Mouse (Mus musculus) heart, embryonic 12.5 days (tissue): ENCODE results near the gene Shh. TPM values are rescaled to one million over a fixed set of nuclear protein-coding genes. Genes with fewer than 3 reads are reported as not detected.

ENCODE experiments used
- ATAC-seq: fragments of 200-750 bp; cut with Nextera tagmentation; 2 replicates; pipeline ENCODE4 v1.8.0; 2017; ENCODE audit warnings: moderate TSS enrichment, moderate library complexity; ENCODE audit not compliant: insufficient number of reproducible peaks, low FRiP score
- H3K27ac ChIP-seq: fragments of 300-500 bp; sonication (generic); 2 replicates; pipeline ENCODE4 v1.5.1; 2016; ENCODE audit warnings: mild to moderate bottlenecking, moderate library complexity; ENCODE audit not compliant: poor library complexity, severe bottlenecking
- H3K27me3 ChIP-seq: fragments of 300-500 bp; sonication (generic); replicated peaks from 2 replicates; pipeline ENCODE4 v1.6.1; 2016; ENCODE audit warnings: mild to moderate bottlenecking, moderate library complexity
- H3K36me3 ChIP-seq: fragments of 300-500 bp; sonication (generic); 2 replicates; pipeline ENCODE4 v1.6.1; 2016; ENCODE audit warnings: mild to moderate bottlenecking, moderate library complexity
- H3K4me1 ChIP-seq: fragments of 300-500 bp; sonication (generic); replicated peaks from 2 replicates; pipeline ENCODE4 v1.6.1; 2016; ENCODE audit warnings: mild to moderate bottlenecking
- H3K4me2 ChIP-seq: fragments of 300-500 bp; sonication (generic); 2 replicates; pipeline ENCODE4 v1.6.1; 2016; ENCODE audit warnings: mild to moderate bottlenecking, moderate library complexity
- H3K4me3 ChIP-seq: fragments of 300-500 bp; sonication (generic); 2 replicates; pipeline ENCODE4 v1.5.1; 2016; ENCODE audit warnings: mild to moderate bottlenecking
- H3K9ac ChIP-seq: fragments of 300-500 bp; sonication (generic); 2 replicates; pipeline ENCODE4 v1.6.1; 2016; ENCODE audit warnings: mild to moderate bottlenecking, moderate library complexity
- H3K9me3 ChIP-seq: fragments of 300-500 bp; sonication (generic); replicated peaks from 2 replicates; pipeline ENCODE4 v1.6.1; 2016; ENCODE audit warnings: mild to moderate bottlenecking, moderate library complexity
- WGBS: fragments of 180-500 bp; shearing (Covaris S2); methylation state at CpG from one replicate; pipeline ENCODE4 v1.1.7; 2016; 5-methylcytosine and 5-hydroxymethylcytosine counted together
- polyA plus RNA-seq: library from polyadenylated mRNA; unstranded; fragments of >200 nt; fragmentation: Nextera tagmentation; extraction: Ambion mirVana; gene quantifications from 2 replicates; pipeline ENCODE4 v1.2.1, GENCODE M21; 2016

The Shh gene
- polyA plus RNA-seq, 1 experiment from 2014 or later = 0.09 TPM

GRCm38 (mm10) chr5:28457921-28458641 is 9.0 kb downstream of the Shh start:
- Histone ChIP-seq H3K36me3 (no peaks in the 10 kb centered on the region), H3K27me3 (peaks cover 89% of the 10 kb centered on the region), H3K9me3 (no peaks in the 10 kb centered on the region), H3K4me2 (peak overlapping the region; percentile 76), H3K4me1 (peaks cover 31% of the 10 kb centered on the region), H3K9ac (no peak overlapping the region), H3K27ac (no peak overlapping the region), H3K4me3 (peak overlapping the region; percentile 44)
- 1% methylated on average over 95 of the region's 95 CpGs for WGBS
- ATAC-seq = no peak

DNA sequence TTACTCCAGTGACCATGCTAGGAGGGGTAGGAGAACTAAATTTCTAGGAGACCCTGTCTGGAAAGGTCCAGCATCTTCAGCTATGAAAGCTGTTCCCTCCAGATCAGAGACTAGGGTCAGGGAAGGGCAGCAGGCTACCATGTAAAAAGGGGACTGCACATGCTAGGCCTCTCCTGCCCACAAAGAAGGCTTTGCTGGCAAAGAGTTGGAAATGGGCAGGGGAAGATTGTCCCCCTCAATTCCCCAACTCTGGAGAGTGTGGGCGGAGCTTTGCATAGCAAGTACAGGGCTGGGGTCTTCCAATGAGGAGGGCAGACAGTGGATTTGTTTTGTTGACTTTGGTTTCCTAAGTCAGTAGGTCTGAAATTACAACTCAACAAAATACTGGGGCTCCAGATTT is 10.7 kb downstream of the Shh start:
- Histone ChIP-seq H3K9ac (no peak overlapping the region), H3K4me1 (peaks cover 27% of the 10 kb centered on the region), H3K27ac (no peak overlapping the region), H3K4me3 (no peak overlapping the region), H3K9me3 (no peaks in the 10 kb centered on the region), H3K4me2 (no peak overlapping the region), H3K27me3 (peaks cover 77% of the 10 kb centered on the region), H3K36me3 (no peaks in the 10 kb centered on the region)
- WGBS = 64% methylated on average over 1 of the region's 1 CpGs
- ATAC-seq = no peak

DNA sequence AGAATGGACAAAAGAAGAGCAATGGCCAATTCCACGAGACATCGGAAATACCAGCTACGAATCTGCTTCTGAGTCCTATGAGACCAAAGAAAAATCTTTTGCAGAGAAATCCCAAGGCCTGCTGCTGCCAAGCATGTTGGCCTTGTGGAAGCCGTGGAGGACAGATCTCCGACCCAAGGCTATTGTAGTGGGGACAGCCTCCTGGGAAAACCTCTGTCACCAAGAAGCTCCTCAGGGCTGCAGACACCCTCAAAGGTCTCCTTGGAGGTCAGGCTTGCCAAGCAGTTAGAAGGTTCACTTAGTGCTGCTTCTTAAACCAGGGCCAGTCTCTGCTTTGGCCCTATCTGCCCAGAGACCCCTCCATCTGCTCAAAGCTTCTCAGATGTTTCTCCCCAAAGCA is 11.3 kb downstream of the Shh start:
- Histone ChIP-seq H3K4me1 (peaks cover 27% of the 10 kb centered on the region), H3K9ac (no peak overlapping the region), H3K27ac (no peak overlapping the region), H3K36me3 (no peaks in the 10 kb centered on the region), H3K4me2 (no peak overlapping the region), H3K9me3 (no peaks in the 10 kb centered on the region), H3K27me3 (peaks cover 71% of the 10 kb centered on the region), H3K4me3 (no peak overlapping the region)
- 81% methylated on average over 5 of the region's 5 CpGs for WGBS
- no peak for ATAC-seq

DNA sequence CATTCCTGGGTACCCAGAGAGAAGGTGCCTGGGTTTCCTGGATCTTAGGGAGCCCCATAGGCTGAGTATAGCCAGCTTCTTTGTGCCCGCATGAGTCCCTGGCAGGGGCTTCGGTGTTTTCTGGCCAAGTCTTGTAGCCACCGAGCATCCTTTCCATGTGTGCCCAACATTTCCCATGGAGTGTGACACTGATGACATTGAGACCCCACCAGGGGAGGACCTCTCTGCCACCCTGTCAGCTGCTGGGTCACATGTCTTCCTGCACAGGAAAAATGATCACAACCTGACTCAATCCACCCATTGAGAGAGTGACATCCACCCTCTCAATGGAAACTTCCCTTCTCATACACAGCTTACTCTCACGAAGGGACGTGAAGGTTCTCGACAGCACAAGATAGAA is 12.5 kb downstream of the Shh start:
- no peak for ATAC-seq
- H3K27ac ChIP-seq = no peak overlapping the region
- WGBS = 77% methylated on average over 6 of the region's 6 CpGs
- H3K4me2 ChIP-seq = no peak overlapping the region
- no peak overlapping the region for H3K9ac ChIP-seq
- no peaks in the 10 kb centered on the region for H3K36me3 ChIP-seq
- H3K4me1 ChIP-seq = peaks cover 19% of the 10 kb centered on the region
- peaks cover 67% of the 10 kb centered on the region for H3K27me3 ChIP-seq
- H3K9me3 ChIP-seq = no peaks in the 10 kb centered on the region
- H3K4me3 ChIP-seq = no peak overlapping the region

- peaks cover 59% of the 10 kb centered on the region for H3K27me3 ChIP-seq
- H3K27ac ChIP-seq = no peak overlapping the region
- no peaks in the 10 kb centered on the region for H3K36me3 ChIP-seq
- H3K9ac ChIP-seq = no peak overlapping the region
- no peaks in the 10 kb centered on the region for H3K9me3 ChIP-seq
- H3K4me2 ChIP-seq = no peak overlapping the region
- no peak overlapping the region for H3K4me3 ChIP-seq
- peaks cover 9% of the 10 kb centered on the region for H3K4me1 ChIP-seq
- no peak for ATAC-seq
- WGBS = 42% methylated on average over 3 of the region's 3 CpGs
Measured at GRCm38 (mm10) chr5:28453523-28453922, 13.5 kb downstream of the Shh start.

- H3K27ac ChIP-seq = no peak overlapping the region
- H3K9ac ChIP-seq = no peak overlapping the region
- WGBS = 82% methylated on average over 5 of the region's 5 CpGs
- H3K4me3 ChIP-seq = no peak overlapping the region
- peaks cover 5% of the 10 kb centered on the region for H3K4me1 ChIP-seq
- ATAC-seq = no peak
- no peaks in the 10 kb centered on the region for H3K9me3 ChIP-seq
- no peak overlapping the region for H3K4me2 ChIP-seq
- H3K36me3 ChIP-seq = no peaks in the 10 kb centered on the region
- peaks cover 55% of the 10 kb centered on the region for H3K27me3 ChIP-seq
Measured at GRCm38 (mm10) chr5:28453086-28453485, 14.0 kb downstream of the Shh start.

- 0 out of 2 replicates have a peak, but pooled peaks have one; percentile 9 for ATAC-seq
Measured at GRCm38 (mm10) chr5:28451053-28451638, 15.9 kb downstream of the Shh start.

DNA sequence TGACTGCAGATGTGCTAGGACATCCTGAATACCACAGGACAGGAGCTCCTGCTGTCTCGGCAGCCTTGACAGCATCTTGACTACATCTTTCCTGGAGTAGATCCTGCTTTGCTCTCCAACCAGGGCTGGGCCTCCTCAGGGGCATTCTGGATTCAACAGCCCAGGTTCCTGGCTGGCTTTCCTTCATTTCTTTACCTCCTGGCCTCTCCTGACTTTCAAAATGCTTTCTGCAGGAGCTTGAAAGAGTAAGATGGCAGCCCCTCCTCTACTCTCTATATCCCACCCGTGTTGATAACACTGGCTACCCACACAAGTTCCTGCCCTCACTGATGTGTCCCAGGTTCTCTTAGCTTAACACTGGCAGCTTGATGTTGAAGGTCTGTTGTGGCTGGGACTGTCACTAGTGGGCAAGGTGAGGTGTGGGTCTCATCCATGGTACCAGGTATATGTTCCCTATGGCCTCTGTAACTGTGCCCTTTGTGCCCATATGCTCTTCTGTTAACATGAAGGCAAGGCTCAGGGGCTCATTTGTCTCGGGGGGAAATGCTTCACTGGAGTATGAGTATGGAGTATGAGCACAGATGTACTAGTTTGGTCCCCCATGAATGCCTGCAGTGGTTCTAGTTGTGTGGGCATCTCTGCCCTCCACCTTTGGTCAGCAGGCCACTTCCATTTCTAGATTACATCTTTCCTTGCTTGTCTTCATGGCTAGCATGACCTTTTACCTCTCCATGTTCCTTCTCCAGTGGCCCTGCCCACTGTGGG is 16.7 kb downstream of the Shh start:
- Histone ChIP-seq H3K4me3 (no peak overlapping the region), H3K9ac (no peak overlapping the region), H3K4me1 (no peaks in the 10 kb centered on the region), H3K4me2 (no peak overlapping the region), H3K27me3 (peaks cover 31% of the 10 kb centered on the region), H3K27ac (no peak overlapping the region), H3K36me3 (no peaks in the 10 kb centered on the region), H3K9me3 (no peaks in the 10 kb centered on the region)
- ATAC-seq = no peak
- 50% methylated on average over 3 of the region's 3 CpGs for WGBS

More at GRCm38 (mm10) chr5:28451053-28451638, 15.9 kb downstream of the Shh start:
- no peaks in the 10 kb centered on the region for H3K4me1 ChIP-seq
- H3K9me3 ChIP-seq = no peaks in the 10 kb centered on the region
- H3K9ac ChIP-seq = no peak overlapping the region
- WGBS = 29% methylated on average over 6 of the region's 6 CpGs
- H3K27ac ChIP-seq = no peak overlapping the region
- peaks cover 40% of the 10 kb centered on the region for H3K27me3 ChIP-seq
- no peak overlapping the region for H3K4me3 ChIP-seq
- no peaks in the 10 kb centered on the region for H3K36me3 ChIP-seq
- H3K4me2 ChIP-seq = no peak overlapping the region

DNA sequence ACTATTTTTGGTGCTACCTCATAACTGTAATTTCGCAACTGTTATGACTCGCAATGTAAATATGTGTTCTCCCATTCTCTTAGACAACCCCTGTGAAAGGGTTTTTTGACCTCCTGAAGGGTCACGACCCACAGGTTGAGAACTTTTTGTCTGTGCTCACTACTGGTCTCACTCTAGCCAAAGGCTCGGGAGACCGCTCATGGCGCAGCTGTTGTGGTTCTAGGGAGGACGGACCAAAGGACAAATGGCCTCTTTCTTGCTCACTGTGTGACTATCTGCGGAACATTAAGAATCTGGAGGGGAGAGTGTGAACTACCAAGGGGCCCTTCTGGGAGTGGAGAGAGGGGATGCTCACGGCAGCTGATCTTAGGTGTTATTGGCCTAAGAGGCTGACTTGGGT is 41.1 kb downstream of the Shh start:
- H3K4me1 ChIP-seq = no peaks in the 10 kb centered on the region
- H3K27me3 ChIP-seq = no peaks in the 10 kb centered on the region
- H3K9ac ChIP-seq = no peak overlapping the region
- H3K27ac ChIP-seq = no peak overlapping the region
- 0 out of 2 replicates have a peak, but pooled peaks cover 3% of the 10 kb centered on the region for H3K9me3 ChIP-seq
- no peak for ATAC-seq
- no peak overlapping the region for H3K4me2 ChIP-seq
- H3K4me3 ChIP-seq = no peak overlapping the region
- H3K36me3 ChIP-seq = no peaks in the 10 kb centered on the region
- 88% methylated on average over 9 of the region's 9 CpGs for WGBS

DNA sequence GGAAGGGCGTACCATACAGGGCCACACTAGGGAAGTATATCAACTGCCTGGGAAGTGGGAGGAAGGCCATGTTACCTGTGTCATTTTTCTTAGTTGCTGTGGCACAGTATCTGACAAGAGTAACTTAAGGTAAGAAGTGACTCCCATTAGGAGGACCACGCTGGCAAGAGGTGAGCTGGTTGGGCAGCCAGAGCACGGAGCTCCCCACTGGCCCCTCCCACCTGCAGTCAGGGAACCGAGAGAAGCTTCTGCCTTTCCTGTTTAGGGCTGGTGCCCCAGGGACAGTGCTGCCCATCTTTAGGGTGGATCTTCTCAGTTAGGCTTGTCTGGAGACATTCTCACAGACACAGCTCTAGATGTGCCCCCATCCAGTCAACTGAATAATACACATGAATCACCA is 43.3 kb downstream of the Shh start:
- H3K4me3 ChIP-seq = no peak overlapping the region
- H3K36me3 ChIP-seq = peaks cover 13% of the 10 kb centered on the region
- WGBS = 58% methylated on average over 4 of the region's 4 CpGs
- no peak for ATAC-seq
- no peak overlapping the region for H3K9ac ChIP-seq
- 0 out of 2 replicates have a peak, but pooled peaks cover 3% of the 10 kb centered on the region for H3K9me3 ChIP-seq
- no peaks in the 10 kb centered on the region for H3K27me3 ChIP-seq
- H3K27ac ChIP-seq = no peak overlapping the region
- H3K4me2 ChIP-seq = no peak overlapping the region
- H3K4me1 ChIP-seq = no peaks in the 10 kb centered on the region

DNA sequence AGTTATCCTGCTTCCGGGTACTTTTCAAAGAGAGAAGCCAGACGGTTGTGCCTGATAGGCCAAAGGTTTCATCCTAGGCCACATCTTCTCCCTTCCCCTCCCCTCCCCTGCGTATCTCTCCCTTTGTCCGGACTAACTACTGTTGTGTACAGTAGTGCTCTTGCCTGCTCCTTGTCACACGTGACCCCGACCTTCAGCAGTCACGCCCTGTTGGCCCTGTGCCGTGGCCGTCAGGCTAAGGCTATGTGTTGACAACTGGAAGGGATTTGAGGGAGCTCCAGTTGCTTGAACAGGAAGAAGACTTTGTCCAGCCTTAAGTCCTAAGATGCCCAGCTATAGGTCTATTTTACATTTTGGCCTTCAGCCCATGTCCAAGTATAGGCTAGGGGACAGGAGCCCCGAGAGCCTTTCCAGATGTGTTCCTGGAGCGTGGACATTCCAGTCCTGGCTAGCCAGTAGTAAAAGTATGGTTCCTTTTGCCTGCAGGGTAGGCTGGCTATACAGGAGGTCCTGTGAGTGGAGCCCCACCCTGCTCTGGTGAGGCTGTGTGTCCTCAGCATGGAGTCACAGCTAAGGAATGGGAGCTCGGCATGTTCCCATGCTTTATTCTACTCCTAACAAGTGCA is 47.3 kb downstream of the Shh start:
- peaks cover 50% of the 10 kb centered on the region for H3K36me3 ChIP-seq
- no peak overlapping the region for H3K9ac ChIP-seq
- no peak overlapping the region for H3K4me2 ChIP-seq
- ATAC-seq = peak; percentile 56
- WGBS = 78% methylated on average over 12 of the region's 12 CpGs
- no peaks in the 10 kb centered on the region for H3K27me3 ChIP-seq
- no peak overlapping the region for H3K27ac ChIP-seq
- H3K4me1 ChIP-seq = no peaks in the 10 kb centered on the region
- H3K9me3 ChIP-seq = no peaks in the 10 kb centered on the region
- no peak overlapping the region for H3K4me3 ChIP-seq
